17 mouse cellular contexts compared by ENCODE assay signal in genomic region chr16:25523621-25524020, GRCm38 (mm10).
"Had no signal": no experiment of that assay in that cellular context is flagged by ENCODE, and none has a peak within 500 bp of the region (broad histone marks: within the 10 kb centered on the region; RNA-seq: fewer than 3 reads in every experiment).

No protein-coding gene starts in this region.

- H3K4me3 ChIP-seq: left cerebral cortex, adult 2 months; liver, embryonic 13.5 days; neural tube, embryonic 13.5 days had no signal

- H3K27ac ChIP-seq: kidney, postnatal 0 days; left cerebral cortex, adult 2 months; liver, embryonic 13.5 days; neural tube, embryonic 13.5 days; stomach, postnatal 0 days had no signal

- H3K9ac ChIP-seq: liver, embryonic 13.5 days; neural tube, embryonic 13.5 days had no signal

- H3K27me3 ChIP-seq: liver, embryonic 13.5 days; neural tube, embryonic 13.5 days had no signal

- H3K9me3 ChIP-seq: liver, embryonic 13.5 days; neural tube, embryonic 13.5 days had no signal

- H3K36me3 ChIP-seq: liver, embryonic 13.5 days; neural tube, embryonic 13.5 days had no signal

- DNase-seq: kidney, adult 8-10 months; kidney, postnatal 25 days; layer of hippocampus, postnatal 36 days; liver, embryonic 13.5 days; lung, adult 2 months; lung, postnatal 14 days; lung, postnatal 4 days; midbrain, embryonic 14.5 days; retina, postnatal 1 day; right cerebral cortex, postnatal 25 days; thymus, postnatal 25 days had no signal

- ATAC-seq: intestine, postnatal 0 days had no signal

- H3K4me2 ChIP-seq: liver, embryonic 13.5 days; midbrain, embryonic 11.5 days; neural tube, embryonic 13.5 days had no signal

- H3K4me1 ChIP-seq: liver, embryonic 13.5 days; neural tube, embryonic 13.5 days had no signal
